Mouse (Mus musculus) liver, postnatal 0 days (tissue): ENCODE results near the gene Phactr2. TPM values are rescaled to one million over a fixed set of nuclear protein-coding genes. Genes with fewer than 3 reads are reported as not detected.

Experiments
- ATAC-seq: fragments of 200-750 bp; cut with Nextera tagmentation; 2 replicates; pipeline ENCODE4 v1.8.0; 2017; ENCODE audit warnings: mild to moderate bottlenecking, moderate library complexity
- DNase-seq: peaks from one replicate; pipeline ENCODE4 v3.0.0-alpha.2; 2016
- H3K27ac ChIP-seq: fragments of 300-500 bp; sonication (generic); 2 replicates; pipeline ENCODE4 v1.5.1; 2014; ENCODE audit warnings: antibody characterized with exemption, moderate library complexity, mild to moderate bottlenecking, low read depth
- H3K27me3 ChIP-seq: fragments of 300-500 bp; sonication (generic); 2 replicates; pipeline ENCODE4 v1.6.1; 2014; ENCODE audit warnings: low read length, control low read depth, mixed read lengths; ENCODE audit not compliant: insufficient read depth
- H3K36me3 ChIP-seq: fragments of 300-500 bp; sonication (generic); replicated peaks from 2 replicates; pipeline ENCODE4 v1.6.1; 2014; ENCODE audit warnings: mild to moderate bottlenecking, control low read depth, low read length, moderate library complexity, mixed read lengths; ENCODE audit not compliant: insufficient read depth
- H3K4me1 ChIP-seq: fragments of 300-500 bp; sonication (generic); 2 replicates; pipeline ENCODE4 v1.6.1; 2014; ENCODE audit warnings: antibody characterized with exemption, mild to moderate bottlenecking, control low read depth; ENCODE audit not compliant: insufficient read depth
- H3K4me2 ChIP-seq: fragments of 300-500 bp; sonication (generic); 2 replicates; pipeline ENCODE4 v1.6.1; 2014; ENCODE audit warnings: low read depth, mild to moderate bottlenecking, low read length, moderate library complexity, mixed read lengths
- H3K4me3 ChIP-seq: fragments of 300-500 bp; sonication (generic); 2 replicates; pipeline ENCODE4 v1.5.1; 2014; ENCODE audit warnings: low read depth, low read length
- H3K9ac ChIP-seq: fragments of 300-500 bp; sonication (generic); replicated peaks from 2 replicates; pipeline ENCODE4 v1.6.1; 2014; ENCODE audit warnings: mild to moderate bottlenecking, moderate library complexity
- H3K9me3 ChIP-seq: fragments of 300-500 bp; sonication (generic); 2 replicates; pipeline ENCODE4 v1.6.1; 2016; ENCODE audit warnings: mild to moderate bottlenecking, control low read depth, low read length, mixed read lengths
- CTCF ChIP-seq: sonication (generic); IDR thresholded peaks from 2 replicates; pipeline ENCODE4 v1.5.1; 2016; ENCODE audit warnings: antibody characterized with exemption, low read depth
- EP300 ChIP-seq: IDR thresholded peaks from 2 replicates; pipeline ENCODE4 v1.6.1; 2016; ENCODE audit warnings: antibody characterized with exemption, low read depth, mild to moderate bottlenecking
- WGBS: fragments of 180-500 bp; shearing (Covaris S2); extraction: QIAGEN DNeasy Blood & Tissue Kit; methylation state at CpG from one replicate; pipeline ENCODE4 v1.1.7; 2014; ENCODE audit not compliant: insufficient replicate concordance; 5-methylcytosine and 5-hydroxymethylcytosine counted together
- polyA plus RNA-seq: library from polyadenylated mRNA; unstranded; fragments of >200 nt; fragmentation: Nextera tagmentation; extraction: Ambion mirVana; gene quantifications from 2 replicates; pipeline ENCODE4 v1.2.1, GENCODE M21; 2015

The Phactr2 gene
- polyA plus RNA-seq, 1 experiment from 2014 or later: 4.9 TPM

GRCm38 (mm10) chr10:13280298-13280853 lies 193.8 kb downstream of the Phactr2 start:
- H3K36me3 ChIP-seq: no peaks in the 10 kb centered on the region
- H3K4me3 ChIP-seq: no peak overlapping the region
- no peak overlapping the region for H3K4me2 ChIP-seq
- no peak for DNase-seq
- WGBS: 80% methylated on average over 6 of the region's 6 CpGs
- H3K9ac ChIP-seq: no peak overlapping the region
- H3K27me3 ChIP-seq: no peaks in the 10 kb centered on the region
- no peaks in the 10 kb centered on the region for H3K4me1 ChIP-seq
- no peak overlapping the region for H3K27ac ChIP-seq
- TF ChIP-seq EP300 (no peak), CTCF (no peak)
- H3K9me3 ChIP-seq: no peaks in the 10 kb centered on the region
- ATAC-seq: no peak

- Histone ChIP-seq H3K4me2 (no peak overlapping the region), H3K36me3 (no peaks in the 10 kb centered on the region), H3K9me3 (no peaks in the 10 kb centered on the region), H3K27me3 (no peaks in the 10 kb centered on the region), H3K4me3 (no peak overlapping the region), H3K4me1 (no peaks in the 10 kb centered on the region; the same call in 1 of the 2 replicates), H3K27ac (no peak overlapping the region), H3K9ac (no peak overlapping the region)
- TF ChIP-seq EP300 (no peak), CTCF (no peak)
- WGBS: 77% methylated on average over 5 of the region's 5 CpGs
- DNase-seq (no peak), ATAC-seq (no peak)
Measured at GRCm38 (mm10) chr10:13276298-13276697, 197.9 kb downstream of the Phactr2 start.

- H3K4me1 ChIP-seq: no peaks in the 10 kb centered on the region; the same call in 1 of the 2 replicates
- H3K4me3 ChIP-seq: no peak overlapping the region
- H3K27ac ChIP-seq: no peak overlapping the region
- ATAC-seq (no peak), DNase-seq (no peak)
- H3K27me3 ChIP-seq: no peaks in the 10 kb centered on the region
- H3K9me3 ChIP-seq: no peaks in the 10 kb centered on the region
- H3K4me2 ChIP-seq: no peak overlapping the region
- H3K36me3 ChIP-seq: no peaks in the 10 kb centered on the region
- TF ChIP-seq CTCF (0 out of 2 replicates have a peak, but pooled peaks have one; percentile 19), EP300 (no peak)
- H3K9ac ChIP-seq: no peak overlapping the region
- 74% methylated on average over 6 of the region's 6 CpGs for WGBS
Measured at GRCm38 (mm10) chr10:13275152-13275551, 199.1 kb downstream of the Phactr2 start.

- TF ChIP-seq CTCF (no peak), EP300 (no peak)
- Histone ChIP-seq H3K4me3 (no peak overlapping the region), H3K4me1 (no peaks in the 10 kb centered on the region; the same call in 1 of the 2 replicates), H3K9ac (no peak overlapping the region), H3K27ac (peak overlapping the region; percentile 9; the same call in 1 of the 2 replicates), H3K36me3 (no peaks in the 10 kb centered on the region), H3K27me3 (no peaks in the 10 kb centered on the region), H3K4me2 (no peak overlapping the region), H3K9me3 (no peaks in the 10 kb centered on the region)
- 74% methylated on average over 4 of the region's 4 CpGs for WGBS
- DNase-seq (no peak), ATAC-seq (no peak)
Measured at GRCm38 (mm10) chr10:13274699-13275098, 199.5 kb downstream of the Phactr2 start.

DNA sequence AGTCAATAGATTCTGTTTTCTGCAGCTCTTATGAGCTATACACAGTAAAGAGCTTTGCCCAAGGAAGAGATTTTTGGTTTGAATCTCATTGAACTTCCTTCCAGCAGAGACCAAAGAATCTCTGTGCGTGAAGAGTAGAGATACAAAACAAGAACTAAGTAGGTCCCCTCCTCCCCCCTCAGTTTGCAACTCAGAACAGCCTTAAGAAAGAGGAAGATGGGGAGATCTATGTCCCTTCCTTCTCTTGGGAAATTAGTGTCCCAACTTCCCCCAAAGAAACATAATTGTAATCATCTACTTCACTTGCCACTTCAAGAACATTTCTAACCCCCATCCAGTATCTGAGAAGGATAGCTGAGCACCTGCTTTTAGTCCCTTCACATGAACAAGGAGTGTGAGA lies 200.5 kb downstream of the Phactr2 start:
- Histone ChIP-seq H3K4me1 (no peaks in the 10 kb centered on the region; the same call in 1 of the 2 replicates), H3K27ac (no peak overlapping the region), H3K27me3 (no peaks in the 10 kb centered on the region), H3K9me3 (no peaks in the 10 kb centered on the region), H3K9ac (no peak overlapping the region), H3K4me3 (no peak overlapping the region), H3K36me3 (no peaks in the 10 kb centered on the region), H3K4me2 (no peak overlapping the region)
- 0 out of 2 replicates have a peak, but pooled peaks have one; percentile 21 for ATAC-seq
- no peak for DNase-seq
- 47% methylated on average over 1 of the region's 1 CpGs for WGBS
- no peak for TF ChIP-seq CTCF

- H3K4me2 ChIP-seq: no peak overlapping the region
- no peaks in the 10 kb centered on the region for H3K27me3 ChIP-seq
- H3K36me3 ChIP-seq: no peaks in the 10 kb centered on the region
- H3K27ac ChIP-seq: no peak overlapping the region
- H3K9me3 ChIP-seq: no peaks in the 10 kb centered on the region
- WGBS: 80% methylated on average over 8 of the region's 8 CpGs
- no peak overlapping the region for H3K9ac ChIP-seq
- TF ChIP-seq CTCF (no peak), EP300 (no peak)
- ATAC-seq (no peak), DNase-seq (no peak)
- H3K4me3 ChIP-seq: no peak overlapping the region
- H3K4me1 ChIP-seq: no peaks in the 10 kb centered on the region; the same call in 1 of the 2 replicates
Measured at GRCm38 (mm10) chr10:13271716-13272115, 202.5 kb downstream of the Phactr2 start.
